Mouse (Mus musculus) B cell, adult 62 days (primary cell): ENCODE results near the gene Psmb7. TPM values are rescaled to one million over a fixed set of nuclear protein-coding genes. Genes with fewer than 3 reads are reported as not detected.

Source experiments
- total RNA-seq: library from RNA; stranded (reverse); gene quantifications from 4 replicates; pipeline ENCODE4 v1.2.4, GENCODE M21; 2023

Gene Psmb7
- total RNA-seq: 98.0 to 111 TPM (median 103 TPM) in 4 replicates

GRCm38 (mm10) chr2:38643625-38644427 lies at the start of gene Psmb7:
Gene Psmb7 (minus strand): TSS chr2:38644087.

Other genes with a start within 250 kb of the Psmb7 start
- 11.6 to 17.3 TPM (median 13.3 TPM) in 4 replicates for gene Nek6, start 132.4 kb downstream of the Psmb7 start, total RNA-seq
- gene Nr5a1, start 70.5 kb upstream of the Psmb7 start, total RNA-seq: not detected in 4 replicates